Mouse (Mus musculus) T-helper 2 cell (primary cell): ENCODE results near the gene Ndufc1.
"Not testable (repeated sequence)": the region's sequence is repeated elsewhere in the genome, so short reads cannot be mapped to it uniquely, and the experiment has no call there.

Experiments
- in situ Hi-C: fragments of 300-600 bp; cut with MboI, MseI; formaldehyde crosslinking; loops from one replicate; pipeline ENCODE4 v1.15.1; 2025; ENCODE audit warnings: high pct_unique_total_duplicates

Gene Ndufc1

GRCm38 (mm10) chr3:51408561-51409183, at the start of gene Ndufc1:
TSS of gene Ndufc1 (minus strand) at chr3:51408988.
- in situ Hi-C loops = loop anchor here (5.0 kb wide), 1 partner anchor 36 kb away; no protein-coding TSS in a partner anchor

- in situ Hi-C loops = no loop called here
These were observed 26.2 kb upstream of the Ndufc1 start for GRCm38 (mm10) chr3:51434871-51435595.

DNA sequence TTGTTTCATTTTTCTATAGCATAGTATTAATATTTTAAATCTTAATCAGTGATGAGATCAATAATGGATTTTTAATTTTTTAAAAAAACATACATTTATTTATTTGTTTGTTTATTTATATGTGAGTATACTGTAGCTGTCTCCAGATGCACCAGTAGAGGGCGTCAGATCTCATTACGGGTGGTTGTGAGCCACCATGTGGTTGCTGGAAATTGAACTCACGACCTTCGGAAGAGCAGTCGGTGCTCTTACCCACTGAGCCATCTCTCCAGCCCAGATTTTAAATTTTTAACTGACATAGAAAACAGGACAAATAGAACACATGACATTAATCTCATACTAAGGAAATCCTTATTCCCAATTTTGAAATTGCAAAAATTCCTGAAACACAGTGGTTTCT, 25.6 kb upstream of the Ndufc1 start:
- in situ Hi-C loops = not testable (repeated sequence)

DNA sequence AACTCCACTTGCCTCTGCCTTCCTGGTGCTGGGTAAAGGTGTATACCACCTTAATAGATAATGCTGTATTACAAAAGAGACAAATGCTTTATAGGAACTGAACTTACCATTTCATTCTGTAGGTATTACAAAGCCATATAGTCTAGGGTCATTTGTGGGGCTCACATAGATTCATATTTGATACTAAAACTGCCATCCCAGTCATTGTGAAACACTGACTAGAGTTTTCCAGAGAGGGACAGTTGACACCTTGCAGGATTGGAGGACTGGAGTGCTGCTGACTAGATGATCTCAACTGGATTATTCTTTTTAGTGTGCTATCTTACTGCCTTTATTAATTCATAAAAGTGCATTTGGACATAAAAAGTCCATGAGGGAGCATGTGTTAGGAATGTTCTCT, 16.6 kb upstream of the Ndufc1 start:
- in situ Hi-C loops = no loop called here

- in situ Hi-C loops = no loop called here
These were observed 13.1 kb upstream of the Ndufc1 start for GRCm38 (mm10) chr3:51421921-51422320.

DNA sequence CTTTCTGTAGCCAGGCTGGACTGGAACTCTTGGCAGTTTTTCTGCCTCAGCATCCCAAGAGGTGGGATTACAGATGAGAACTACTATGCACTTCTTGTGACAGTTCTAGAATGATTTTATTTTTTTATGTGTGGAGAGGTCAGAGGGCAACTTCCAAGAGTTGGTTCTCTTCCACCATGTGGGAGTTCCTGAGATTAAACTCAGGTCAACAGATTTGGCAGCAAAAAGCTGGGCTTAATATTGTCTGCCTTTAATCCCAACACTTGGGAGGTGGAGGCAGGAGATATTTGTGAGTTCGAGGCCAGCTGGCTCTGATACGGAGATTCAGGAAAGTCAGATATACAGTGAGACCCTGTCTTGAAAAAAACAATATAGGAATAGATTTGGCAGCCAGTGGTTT, 9.2 kb upstream of the Ndufc1 start:
- in situ Hi-C loops = no loop called here

DNA sequence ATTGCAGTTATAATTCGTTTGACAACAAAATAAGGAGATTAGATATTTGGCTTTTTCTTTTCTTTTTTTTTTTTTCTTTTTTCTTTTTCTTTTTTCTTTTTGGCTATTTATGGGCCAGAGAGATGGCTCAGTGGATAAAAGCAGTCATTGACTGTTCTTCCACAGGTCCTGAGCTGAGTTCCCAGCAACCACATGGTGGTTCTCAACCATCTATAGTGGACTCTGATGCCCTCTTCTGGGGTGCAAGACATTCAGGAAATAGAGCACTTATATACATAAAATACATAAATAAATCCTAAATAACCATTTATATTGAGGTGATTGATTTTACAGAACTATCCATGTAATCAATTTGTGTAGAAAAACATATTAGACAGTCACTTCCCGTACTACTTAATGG, 8.7 kb upstream of the Ndufc1 start:
- in situ Hi-C loops = no loop called here

GRCm38 (mm10) chr3:51417135-51417458, 8.3 kb upstream of the Ndufc1 start:
- in situ Hi-C loops = no loop called here

DNA sequence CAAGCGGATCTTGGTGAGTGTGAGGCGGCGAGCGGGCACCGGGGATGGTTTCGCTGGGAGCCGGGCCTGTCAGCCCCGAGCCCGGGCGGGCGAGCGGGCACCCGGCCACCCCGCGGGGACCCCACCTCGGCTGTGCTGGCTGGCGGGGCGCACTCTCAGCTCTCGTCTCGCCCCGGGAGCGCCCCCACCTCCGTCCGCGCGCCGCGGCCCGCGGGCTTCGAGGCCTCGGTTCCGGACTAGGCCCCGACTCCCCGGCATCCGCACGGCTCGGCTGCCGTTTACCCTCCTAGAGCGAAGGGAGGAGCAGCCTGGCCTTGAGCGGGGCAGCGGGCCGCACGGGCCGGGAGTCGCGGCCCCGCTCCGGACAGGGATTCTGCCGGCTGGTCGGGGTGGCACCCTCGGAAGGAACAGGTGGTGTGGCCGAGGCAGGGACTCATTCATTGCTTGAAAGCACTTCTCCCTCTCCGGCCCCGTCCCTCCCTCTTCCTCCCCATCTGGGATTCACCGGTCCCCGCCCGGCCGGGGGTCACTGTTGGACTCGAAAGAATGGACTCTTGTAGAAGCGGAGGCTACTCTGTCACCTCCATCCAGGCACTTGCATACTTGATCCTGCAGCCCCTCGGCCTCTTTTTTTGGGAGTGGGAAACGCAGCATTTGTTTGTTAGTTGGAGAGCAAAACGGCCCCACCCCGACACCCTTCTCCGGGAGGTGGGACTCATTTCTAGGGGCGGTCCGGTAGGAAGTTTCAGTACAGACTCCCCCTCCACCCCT, 7.8 kb upstream of the Ndufc1 start:
- in situ Hi-C loops = no loop called here

GRCm38 (mm10) chr3:51416073-51416363, 7.2 kb upstream of the Ndufc1 start:
- in situ Hi-C loops = no loop called here

DNA sequence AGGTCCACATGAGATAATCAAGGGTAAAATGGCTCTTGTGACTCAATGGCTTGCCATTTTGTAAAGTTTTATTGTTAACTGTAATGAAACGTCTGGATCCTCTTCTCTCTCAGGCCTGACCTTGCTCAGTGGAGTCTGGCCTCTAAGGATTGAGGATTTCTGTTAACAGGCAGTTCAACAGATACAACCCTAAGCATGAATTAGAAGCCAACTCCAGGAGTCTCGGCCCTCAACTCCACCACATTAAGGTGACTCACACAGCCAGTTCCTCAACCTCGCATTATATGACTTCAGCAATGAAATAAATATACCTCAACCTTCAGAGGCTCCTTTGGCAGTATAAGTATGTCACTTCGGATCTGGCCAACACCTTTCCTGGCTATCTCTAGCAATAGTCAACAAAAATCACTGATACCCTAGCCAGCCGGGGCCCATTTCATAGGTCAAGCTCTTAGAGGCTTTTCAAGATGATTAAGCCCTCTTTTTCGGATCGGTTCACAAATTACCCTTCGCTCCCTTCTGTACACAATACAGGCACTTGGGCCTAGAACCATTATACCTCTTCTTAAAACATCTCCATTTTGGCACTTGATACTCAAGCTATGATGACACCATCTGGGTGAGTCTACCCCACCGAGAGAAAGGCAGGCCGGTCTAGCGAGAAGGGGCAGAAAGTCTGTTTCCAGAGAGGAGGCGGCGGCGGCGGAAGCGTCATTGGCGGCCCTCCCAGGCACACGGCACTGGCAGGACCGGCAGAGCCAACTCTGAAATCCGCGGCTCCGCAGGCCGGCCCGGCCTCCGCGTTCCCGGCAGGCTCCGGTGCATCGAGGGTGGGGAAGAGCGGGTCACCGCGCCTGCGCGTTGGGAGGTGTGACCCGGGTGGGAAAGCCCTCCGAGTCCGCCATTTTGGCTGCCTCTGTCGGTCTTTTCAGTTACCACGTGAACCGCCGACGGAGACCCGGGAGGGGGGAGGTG, 6.6 kb upstream of the Ndufc1 start, which contains the start of gene Naa15:
Gene Naa15, plus strand, starts transcription at position 51 of the 975 bp plus-strand sequence.
- in situ Hi-C loops = no loop called here

DNA sequence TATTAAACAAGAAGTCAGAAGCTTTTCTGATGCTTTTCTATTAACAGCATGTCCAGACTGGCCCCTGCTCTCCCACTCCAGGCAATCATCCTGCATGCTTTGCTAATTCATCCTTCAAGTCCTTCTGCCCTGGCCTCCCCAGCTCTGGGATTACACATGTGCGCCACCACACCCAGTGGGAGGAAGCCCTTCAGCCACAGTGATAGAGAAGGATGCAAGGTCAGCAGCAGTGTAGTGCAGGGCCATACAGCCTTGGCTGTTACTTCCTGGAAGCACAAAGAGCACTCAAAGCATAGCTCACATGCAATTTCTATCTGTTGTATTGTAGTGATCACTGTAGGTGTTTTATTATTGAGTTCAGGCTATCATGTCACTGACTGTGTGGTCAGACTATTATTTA, 4.5 kb upstream of the Ndufc1 start:
- in situ Hi-C loops = no loop called here

DNA sequence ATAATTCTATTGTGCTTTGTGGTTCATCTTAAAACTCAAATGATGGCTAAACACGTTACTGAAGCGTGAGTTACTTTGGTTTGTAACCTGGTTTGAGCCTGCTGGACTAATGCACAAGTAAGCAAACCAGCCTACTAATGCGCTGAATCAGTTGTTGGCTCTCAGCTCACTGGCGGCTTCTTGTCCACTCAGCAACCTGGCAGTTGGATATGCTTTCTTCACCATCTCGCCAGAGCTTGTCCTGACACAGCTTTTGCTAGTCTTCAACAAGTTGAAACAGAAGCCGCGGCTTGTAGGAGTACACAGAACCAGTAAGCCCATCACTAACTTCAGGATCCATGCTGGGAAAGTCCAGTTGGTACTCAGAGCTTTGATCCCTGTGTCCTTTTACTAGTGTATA, 3.7 kb upstream of the Ndufc1 start:
- in situ Hi-C loops = no loop called here

- in situ Hi-C loops = loop anchor here (5.0 kb wide), 1 partner anchor 36 kb away; no protein-coding TSS in a partner anchor
These were observed 773 bp downstream of the Ndufc1 start for GRCm38 (mm10) chr3:51407870-51408560.

DNA sequence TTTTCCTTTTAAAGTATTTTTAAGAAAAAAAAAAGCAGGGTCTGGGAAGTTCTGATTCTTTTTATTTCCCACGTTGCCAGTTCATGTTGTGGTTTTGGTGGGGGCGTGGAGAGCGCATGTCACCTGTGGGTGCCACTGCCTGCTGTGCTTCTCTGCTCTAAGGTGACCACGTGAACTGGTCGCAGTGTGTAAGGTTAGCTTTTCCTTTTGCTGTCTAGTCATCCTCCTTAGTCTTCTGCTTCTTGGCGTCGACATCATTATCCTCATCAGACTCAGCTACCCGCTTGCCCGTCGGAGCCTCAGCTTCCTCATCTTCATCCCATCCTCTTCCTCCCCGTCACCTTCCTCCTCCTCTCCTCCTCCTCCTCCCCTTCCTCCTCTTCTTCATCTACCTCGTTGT, 6.2 kb downstream of the Ndufc1 start:
- in situ Hi-C loops = no loop called here

- in situ Hi-C loops = not testable (repeated sequence)
These were observed 6.7 kb downstream of the Ndufc1 start for GRCm38 (mm10) chr3:51402054-51402453.

GRCm38 (mm10) chr3:51400682-51401081, 8.1 kb downstream of the Ndufc1 start:
- in situ Hi-C loops = no loop called here

GRCm38 (mm10) chr3:51399531-51399930, 9.3 kb downstream of the Ndufc1 start:
- in situ Hi-C loops = no loop called here

GRCm38 (mm10) chr3:51398667-51399066, 10.1 kb downstream of the Ndufc1 start:
- in situ Hi-C loops = no loop called here

DNA sequence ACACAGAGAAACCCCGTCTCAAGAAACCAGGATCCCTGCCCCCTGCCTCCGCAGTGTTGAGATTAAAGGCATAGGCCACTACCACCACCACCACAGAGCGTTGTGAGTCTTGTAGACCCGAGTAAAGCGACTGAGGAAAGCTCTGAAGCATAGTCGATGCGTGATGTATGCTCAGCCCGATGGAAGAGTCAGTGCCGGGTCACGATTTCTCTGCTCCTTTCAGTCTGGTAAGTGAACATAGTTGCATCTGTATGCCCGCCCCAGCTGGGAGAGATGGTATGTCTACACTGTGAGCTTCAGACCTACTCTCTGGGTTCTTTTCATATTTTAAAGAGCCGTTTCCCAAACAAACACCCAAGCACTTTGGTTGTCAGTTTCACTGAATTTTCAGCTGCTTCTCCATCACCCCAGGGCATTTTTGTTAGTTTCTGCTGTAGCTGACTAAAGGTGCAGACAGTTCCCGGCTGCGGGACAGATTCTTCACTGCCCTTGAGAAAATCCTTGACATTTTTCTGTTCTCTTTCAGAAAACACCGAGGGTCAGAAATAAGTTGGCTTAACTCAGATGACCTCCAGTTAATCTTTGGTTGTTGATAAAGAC, 11.0 kb downstream of the Ndufc1 start:
- in situ Hi-C loops = no loop called here
